Comparison of ENCODE assay signal across 15 mouse cellular contexts in the genomic region with DNA sequence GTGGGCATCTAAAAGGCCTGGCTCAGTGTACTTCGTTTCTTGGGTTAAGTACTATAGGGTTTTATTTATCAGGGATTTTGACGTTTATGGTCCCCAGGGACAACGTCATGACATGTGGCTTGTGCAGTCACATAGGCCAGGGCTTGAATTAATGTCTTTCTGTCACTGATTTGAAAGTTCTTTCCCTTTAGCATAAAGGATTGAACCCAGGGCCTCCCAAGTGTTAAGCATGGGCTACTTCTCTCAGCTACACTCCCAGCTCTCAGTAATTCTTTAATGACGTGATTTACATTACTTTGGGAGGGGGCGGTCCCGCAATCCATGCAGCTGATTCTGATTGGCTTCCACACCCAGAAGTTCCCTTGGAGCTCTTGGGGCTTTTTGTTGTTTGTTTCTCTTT. TPM values are rescaled to one million over a fixed set of nuclear protein-coding genes. Genes with fewer than 3 reads are reported as not detected.
DNase-seq lines count a peak whose midpoint lies in the region; ATAC-seq and TF ChIP-seq lines count a peak whose summit lies in the region.
"Had no signal": no experiment of that assay in that cellular context is flagged by ENCODE, and none has a peak within 500 bp of the region (broad histone marks: within the 10 kb centered on the region; RNA-seq: fewer than 3 reads in every experiment).

No protein-coding gene starts in this region.

- H3K9me3 ChIP-seq in forebrain, embryonic 10.5 days: no peaks in the 10 kb centered on the region
- H3K9me3 ChIP-seq in forebrain, postnatal 0 days (ENCODE audit: low read length): no peaks in the 10 kb centered on the region
- no peaks in the 10 kb centered on the region for H3K9me3 ChIP-seq in limb, embryonic 13.5 days
- H3K9me3 ChIP-seq: lung, embryonic 15.5 days had no signal

- no peak for DNase-seq in forebrain, embryonic 10.5 days (ENCODE audit: extremely low spot score, low spot score)
- DNase-seq in forebrain, postnatal 0 days: no peak
- peak; percentile 48 to 67 for DNase-seq in kidney, postnatal 4 days
- DNase-seq in kidney, postnatal 14 days: no peak
- DNase-seq in ZHBTc4 (ENCODE audit: low read depth, low spot score): peak; percentile 88
- DNase-seq in left cerebral cortex, postnatal 4 days: no peak
- no peak for DNase-seq in layer of hippocampus, adult 11-12 months (ENCODE audit: low spot score)
- DNase-seq: cerebellum, adult 9-11 months; gastrocnemius, postnatal 25 days; thymus, postnatal 4 days had no signal

- no peak for ATAC-seq in forebrain, postnatal 0 days
- ATAC-seq in limb, embryonic 13.5 days (ENCODE audit: low FRiP score, low read depth): no peak
- ATAC-seq: Patski had no signal

- no peak overlapping the region for H3K9ac ChIP-seq in forebrain, postnatal 0 days
- H3K9ac ChIP-seq in limb, embryonic 13.5 days: peak overlapping the region; percentile 43; the same call in 1 of the 2 replicates
- H3K9ac ChIP-seq: hindbrain, embryonic 14.5 days; lung, embryonic 15.5 days had no signal

- no peak for TF ChIP-seq CTCF in forebrain, postnatal 0 days (IDR thresholded peaks at IDR 0.05; ENCODE audit: low read depth)

- peaks cover 28% of the 10 kb centered on the region for H3K27me3 ChIP-seq in forebrain, embryonic 10.5 days (ENCODE audit: poor library complexity, severe bottlenecking)
- H3K27me3 ChIP-seq in forebrain, postnatal 0 days (ENCODE audit: insufficient read depth, low read length): no peaks in the 10 kb centered on the region
- H3K27me3 ChIP-seq in limb, embryonic 13.5 days: 0 out of 2 replicates have a peak, but pooled peaks cover 8% of the 10 kb centered on the region
- H3K27me3 ChIP-seq: lung, embryonic 15.5 days; Patski had no signal

- peaks cover 81% of the 10 kb centered on the region for H3K4me1 ChIP-seq in forebrain, embryonic 10.5 days
- H3K4me1 ChIP-seq in forebrain, postnatal 0 days (ENCODE audit: insufficient read depth): peaks cover 9% of the 10 kb centered on the region
- peaks cover 89% of the 10 kb centered on the region for H3K4me1 ChIP-seq in limb, embryonic 13.5 days

- H3K4me2 ChIP-seq in forebrain, postnatal 0 days (ENCODE audit: low read depth): no peak overlapping the region
- no peak overlapping the region for H3K4me2 ChIP-seq in limb, embryonic 13.5 days (replicated peaks)
- H3K4me2 ChIP-seq: hindbrain, embryonic 14.5 days; lung, embryonic 15.5 days had no signal

- WGBS in forebrain, embryonic 10.5 days: 25% methylated on average over 6 of the region's 6 CpGs
- 29% methylated on average over 6 of the region's 6 CpGs for WGBS in forebrain, postnatal 0 days
- 20% methylated on average over 6 of the region's 6 CpGs for whole genome bisulfite sequencing in limb, embryonic 13.5 days

- intact Hi-C loops in left cerebral cortex, postnatal 4 days (cut with DNase I): no loop called here

- no peak overlapping the region for H3K4me3 ChIP-seq in forebrain, embryonic 10.5 days
- no peak overlapping the region for H3K4me3 ChIP-seq in forebrain, postnatal 0 days (ENCODE audit: low read depth, low read length)
- H3K4me3 ChIP-seq in limb, embryonic 13.5 days: no peak overlapping the region
- H3K4me3 ChIP-seq: erythroblast, embryonic 14.5 days; lung, embryonic 15.5 days had no signal

- H3K27ac ChIP-seq in forebrain, embryonic 10.5 days: peak overlapping the region; percentile 60
- no peak overlapping the region for H3K27ac ChIP-seq in forebrain, postnatal 0 days (ENCODE audit: low read depth, low read length)
- no peak overlapping the region; the same call in 1 of the 2 replicates for H3K27ac ChIP-seq in limb, embryonic 13.5 days
- H3K27ac ChIP-seq: hindbrain, embryonic 14.5 days; lung, embryonic 15.5 days had no signal

- H3K36me3 ChIP-seq in forebrain, embryonic 10.5 days (replicated peaks): no peaks in the 10 kb centered on the region; the same call in 1 of the 2 replicates
- no peaks in the 10 kb centered on the region for H3K36me3 ChIP-seq in forebrain, postnatal 0 days (ENCODE audit: insufficient read depth)
- H3K36me3 ChIP-seq in limb, embryonic 13.5 days: no peaks in the 10 kb centered on the region
- H3K36me3 ChIP-seq: lung, embryonic 15.5 days had no signal

RNA-seq across cellular contexts. Expression of gene Shb, which starts 33.2 kb away (rescaled TPM):
- polyA plus RNA-seq in forebrain, embryonic 10.5 days (2016; fragmentation: Nextera tagmentation; extraction: Ambion mirVana): 2.8 and 3.0 TPM in 2 replicates
- total RNA-seq in forebrain, postnatal 0 days (2014; rRNA removed): 26.7 and 32.6 TPM in 2 replicates
- 8.5 and 8.6 TPM in 2 replicates for polyA plus RNA-seq in forebrain, postnatal 0 days (2015; fragmentation: Nextera tagmentation; extraction: Ambion mirVana)
- 3.9 TPM in 2 replicates for polyA plus RNA-seq in limb, embryonic 13.5 days (2015; fragmentation: Nextera tagmentation; extraction: Ambion mirVana)
- total RNA-seq in left cerebral cortex, postnatal 4 days (2021): 10 to 100 TPM; 23.0 to 25.6 TPM

Comparison
In these comparisons a context has a peak if more than half of its experiments do, and no peak if none do; other contexts are left out.
1. DNase-seq: peak in kidney, postnatal 4 days (2 of 2) and ZHBTc4 (single experiment); none in forebrain, embryonic 10.5 days (single experiment), forebrain, postnatal 0 days (single experiment), kidney, postnatal 14 days (single experiment), left cerebral cortex, postnatal 4 days (single experiment) and layer of hippocampus, adult 11-12 months (single experiment).